Mouse (Mus musculus): ENCODE data around the gene Zfand6. TPM values are rescaled to one million over a fixed set of nuclear protein-coding genes. Genes with fewer than 3 reads are reported as not detected.

Zfand6 gene
- polyA plus RNA-seq, 1 experiment: 89.4 TPM

GRCm38 (mm10) chr7:84612445-84612844, 77.3 kb downstream of the Zfand6 start:
- no peak for TF ChIP-seq POLR2A (IDR thresholded peaks at IDR 0.05; ENCODE audit: borderline replicate concordance, control insufficient read depth, low read depth, low read length)
- no peak for TF ChIP-seq CTCF (IDR thresholded peaks at IDR 0.05; ENCODE audit: control insufficient read depth, insufficient read depth, low read length)
- H3K4me1 ChIP-seq (ENCODE audit: control insufficient read depth, insufficient read depth, low read length): no peaks in the 10 kb centered on the region
- WGBS: 21% methylated on average over 4 of the region's 4 CpGs
- H3K27ac ChIP-seq (ENCODE audit: control insufficient read depth, insufficient read depth, low read depth, low read length, poor library complexity): no peak overlapping the region
- H3K4me3 ChIP-seq (replicated peaks; ENCODE audit: control insufficient read depth, low read depth, low read length): no peak overlapping the region

GRCm38 (mm10) chr7:84611609-84612008, 78.2 kb downstream of the Zfand6 start:
- H3K27ac ChIP-seq (ENCODE audit: control insufficient read depth, insufficient read depth, low read depth, low read length, poor library complexity): no peak overlapping the region
- no peak overlapping the region for H3K4me3 ChIP-seq (replicated peaks; ENCODE audit: control insufficient read depth, low read depth, low read length)
- 7% methylated on average over 1 of the region's 1 CpGs for WGBS
- H3K4me1 ChIP-seq (ENCODE audit: control insufficient read depth, insufficient read depth, low read length): no peaks in the 10 kb centered on the region
- no peak for TF ChIP-seq CTCF (IDR thresholded peaks at IDR 0.05; ENCODE audit: control insufficient read depth, insufficient read depth, low read length)
- no peak for TF ChIP-seq POLR2A (IDR thresholded peaks at IDR 0.05; ENCODE audit: borderline replicate concordance, control insufficient read depth, low read depth, low read length)

- peak within 1 kb of the TSS; percentile 69 for H3K4me3 ChIP-seq (replicated peaks; ENCODE audit: control insufficient read depth, low read depth, low read length)
- H3K4me1 ChIP-seq (ENCODE audit: control insufficient read depth, insufficient read depth, low read length): peaks cover 3% of the 10 kb centered on the region; the same call in 1 of the 2 replicates
- no peak within 1 kb of the TSS; the same call in 1 of the 2 replicates for H3K27ac ChIP-seq (ENCODE audit: control insufficient read depth, insufficient read depth, low read depth, low read length, poor library complexity)
- WGBS: 28% methylated on average over 10 of the region's 10 CpGs
- TF ChIP-seq POLR2A (IDR thresholded peaks at IDR 0.05; ENCODE audit: borderline replicate concordance, control insufficient read depth, low read depth, low read length) (no peak), CTCF (IDR thresholded peaks at IDR 0.05; ENCODE audit: control insufficient read depth, insufficient read depth, low read length) (no peak)
Observed at GRCm38 (mm10) chr7:84606293-84606749, 83.4 kb downstream of the Zfand6 start, which contains the start of gene Fah. Fah (minus strand) TSS chr7:84606722.

- WGBS: 2% methylated on average over 36 of the region's 36 CpGs
- H3K4me3 ChIP-seq (replicated peaks; ENCODE audit: control insufficient read depth, low read depth, low read length): peak overlapping the region; percentile 69
- peaks cover 3% of the 10 kb centered on the region; the same call in 1 of the 2 replicates for H3K4me1 ChIP-seq (ENCODE audit: control insufficient read depth, insufficient read depth, low read length)
- no peak overlapping the region; the same call in 1 of the 2 replicates for H3K27ac ChIP-seq (ENCODE audit: control insufficient read depth, insufficient read depth, low read depth, low read length, poor library complexity)
- TF ChIP-seq CTCF (IDR thresholded peaks at IDR 0.05; ENCODE audit: control insufficient read depth, insufficient read depth, low read length): no peak
Observed at GRCm38 (mm10) chr7:84605704-84606292, 84.0 kb downstream of the Zfand6 start.

- TF ChIP-seq CTCF (IDR thresholded peaks at IDR 0.05; ENCODE audit: control insufficient read depth, insufficient read depth, low read length): no peak
- no peak for TF ChIP-seq POLR2A (IDR thresholded peaks at IDR 0.05; ENCODE audit: borderline replicate concordance, control insufficient read depth, low read depth, low read length)
- Histone ChIP-seq H3K4me3 (replicated peaks; ENCODE audit: control insufficient read depth, low read depth, low read length) (peak overlapping the region; percentile 69), H3K27ac (ENCODE audit: control insufficient read depth, insufficient read depth, low read depth, low read length, poor library complexity) (no peak overlapping the region), H3K4me1 (ENCODE audit: control insufficient read depth, insufficient read depth, low read length) (peaks cover 3% of the 10 kb centered on the region; the same call in 1 of the 2 replicates)
- 7% methylated on average over 19 of the region's 19 CpGs for WGBS
Observed at GRCm38 (mm10) chr7:84605033-84605687, 84.6 kb downstream of the Zfand6 start.

GRCm38 (mm10) chr7:84604501-84604900, 85.3 kb downstream of the Zfand6 start:
- no peak for TF ChIP-seq POLR2A (IDR thresholded peaks at IDR 0.05; ENCODE audit: borderline replicate concordance, control insufficient read depth, low read depth, low read length)
- TF ChIP-seq CTCF (IDR thresholded peaks at IDR 0.05; ENCODE audit: control insufficient read depth, insufficient read depth, low read length): no peak
- Histone ChIP-seq H3K4me3 (replicated peaks; ENCODE audit: control insufficient read depth, low read depth, low read length) (no peak overlapping the region), H3K27ac (ENCODE audit: control insufficient read depth, insufficient read depth, low read depth, low read length, poor library complexity) (no peak overlapping the region), H3K4me1 (ENCODE audit: control insufficient read depth, insufficient read depth, low read length) (peaks cover 3% of the 10 kb centered on the region; the same call in 1 of the 2 replicates)
- WGBS: 36% methylated on average over 3 of the region's 3 CpGs

GRCm38 (mm10) chr7:84601331-84601730, 88.4 kb downstream of the Zfand6 start:
- H3K27ac ChIP-seq (ENCODE audit: control insufficient read depth, insufficient read depth, low read depth, low read length, poor library complexity): no peak overlapping the region
- peaks cover 3% of the 10 kb centered on the region; the same call in 1 of the 2 replicates for H3K4me1 ChIP-seq (ENCODE audit: control insufficient read depth, insufficient read depth, low read length)
- no peak overlapping the region for H3K4me3 ChIP-seq (replicated peaks; ENCODE audit: control insufficient read depth, low read depth, low read length)
- TF ChIP-seq CTCF (IDR thresholded peaks at IDR 0.05; ENCODE audit: control insufficient read depth, insufficient read depth, low read length) (no peak), POLR2A (IDR thresholded peaks at IDR 0.05; ENCODE audit: borderline replicate concordance, control insufficient read depth, low read depth, low read length) (no peak)
- 73% methylated on average over 3 of the region's 3 CpGs for whole genome bisulfite sequencing

- TF ChIP-seq POLR2A (IDR thresholded peaks at IDR 0.05; ENCODE audit: borderline replicate concordance, control insufficient read depth, low read depth, low read length): no peak
- TF ChIP-seq CTCF (IDR thresholded peaks at IDR 0.05; ENCODE audit: control insufficient read depth, insufficient read depth, low read length): no peak
- Histone ChIP-seq H3K4me1 (ENCODE audit: control insufficient read depth, insufficient read depth, low read length) (peaks cover 3% of the 10 kb centered on the region; the same call in 1 of the 2 replicates), H3K4me3 (replicated peaks; ENCODE audit: control insufficient read depth, low read depth, low read length) (no peak overlapping the region), H3K27ac (ENCODE audit: control insufficient read depth, insufficient read depth, low read depth, low read length, poor library complexity) (no peak overlapping the region)
- 83% methylated on average over 2 of the region's 2 CpGs for WGBS
Observed at GRCm38 (mm10) chr7:84600631-84601030, 89.1 kb downstream of the Zfand6 start.
